Mouse (Mus musculus) heart, postnatal 25 days (tissue): ENCODE data around the gene Olfr1459. TPM values are rescaled to one million over a fixed set of nuclear protein-coding genes. Genes with fewer than 3 reads are reported as not detected.

ENCODE experiments used
- DNase-seq: peaks from one replicate; pipeline ENCODE4 v3.0.0; 2022; ENCODE audit warnings: low spot score
- intact Hi-C: fragments of 180-260 bp; cut with DNase I; formaldehyde crosslinking; loops from one replicate; pipeline ENCODE4 v1.15.1; 2025
- total RNA-seq, 2 experiments: library from RNA; stranded (reverse); gene quantifications; 2 replicates each; pipeline ENCODE4 v1.2.3; 2021

Olfr1459 gene
- under 1 TPM in 1 of 2 experiments, not detected in 1; 0.05 TPM for total RNA-seq

DNA sequence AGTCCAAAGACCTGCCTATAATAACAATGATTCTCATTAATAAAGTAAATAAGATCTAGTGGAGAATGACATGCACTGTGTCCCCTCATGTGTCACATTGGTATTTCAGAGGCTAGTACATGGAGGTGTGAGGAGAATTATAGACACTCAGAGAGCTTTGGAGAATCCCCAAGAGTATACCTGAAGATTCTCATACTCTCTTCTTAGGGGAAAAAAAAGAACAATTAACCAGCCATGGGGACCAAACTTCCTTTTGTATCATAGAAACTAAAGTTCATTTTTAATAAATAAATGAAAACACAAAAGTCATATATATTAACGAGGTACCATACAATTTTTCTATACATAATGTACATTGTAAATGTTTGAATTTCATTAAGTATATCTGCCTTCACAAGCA lies at the start of gene Olfr1459:
Gene Olfr1459, minus strand, starts transcription at position 101 of the 400 bp plus-strand sequence.
- intact Hi-C loops = no loop called here
- DNase-seq = no peak

DNA sequence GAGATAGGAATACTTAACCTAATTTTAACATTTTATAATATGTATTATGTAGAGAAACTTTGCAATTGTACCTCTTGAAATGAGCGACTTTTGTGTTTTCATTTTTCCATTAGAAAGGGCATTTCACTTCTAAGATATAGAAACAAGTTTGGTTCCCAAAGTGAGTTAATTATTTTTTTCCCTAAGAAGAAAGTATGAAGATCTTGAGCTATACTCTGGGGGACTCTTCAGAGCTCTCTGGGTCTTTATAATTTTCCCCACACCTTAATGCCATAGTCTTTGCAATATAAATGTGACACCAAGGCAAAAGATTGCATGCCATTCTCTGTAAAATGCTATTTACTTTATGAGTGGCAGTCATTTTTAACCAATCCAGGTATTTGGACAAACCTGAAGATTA lies 36.1 kb upstream of the Olfr1459 start, which contains the start of gene Olfr1462:
Gene Olfr1462, plus strand, starts transcription at position 301 of the 400 bp plus-strand sequence.
- intact Hi-C loops = no loop called here
- DNase-seq = no peak

DNA sequence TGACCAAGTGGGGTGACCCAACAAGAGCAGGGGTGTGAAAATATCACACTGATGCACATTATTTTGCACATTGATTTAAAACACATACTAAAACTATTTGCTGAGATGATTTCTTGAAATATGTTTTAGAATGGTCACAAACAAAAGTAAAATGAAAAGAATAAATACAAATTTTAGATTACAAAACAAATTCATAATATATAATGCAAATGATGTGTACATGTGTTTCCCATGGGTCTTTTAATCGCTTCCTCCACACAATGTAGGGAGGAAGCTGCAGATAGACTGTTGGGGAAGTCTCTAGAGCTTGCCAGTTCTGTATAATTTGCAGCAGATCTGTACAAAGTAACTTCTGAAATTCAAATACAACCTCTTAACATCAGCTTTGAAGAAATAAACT lies 13.4 kb upstream of the Olfr1459 start, which contains the start of gene Olfr1461:
Gene Olfr1461, plus strand, starts transcription at position 301 of the 400 bp plus-strand sequence.
- intact Hi-C loops = no loop called here
- no peak for DNase-seq

DNA sequence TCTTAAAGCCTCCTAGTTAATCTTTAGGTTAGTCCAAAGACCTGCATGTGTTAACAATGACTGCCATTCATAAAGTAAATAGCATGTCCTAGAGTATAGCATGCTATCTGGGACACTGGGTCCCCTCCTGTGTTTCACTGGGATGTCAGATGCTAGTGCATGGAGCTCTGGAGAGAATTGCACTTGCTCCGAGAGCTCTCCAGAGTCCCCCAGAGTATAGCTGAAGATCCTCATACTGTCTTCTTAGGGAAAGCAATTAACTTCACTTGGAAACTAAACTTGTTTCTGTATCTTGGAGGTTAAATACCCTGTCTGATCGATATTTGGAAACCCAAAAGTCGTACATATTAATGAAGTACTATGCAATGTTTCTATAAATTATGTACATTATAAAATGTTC lies 42.7 kb downstream of the Olfr1459 start, which contains the start of gene Olfr1458:
Gene Olfr1458, minus strand, starts transcription at position 101 of the 400 bp plus-strand sequence.
- intact Hi-C loops = no loop called here
- no peak for DNase-seq

DNA sequence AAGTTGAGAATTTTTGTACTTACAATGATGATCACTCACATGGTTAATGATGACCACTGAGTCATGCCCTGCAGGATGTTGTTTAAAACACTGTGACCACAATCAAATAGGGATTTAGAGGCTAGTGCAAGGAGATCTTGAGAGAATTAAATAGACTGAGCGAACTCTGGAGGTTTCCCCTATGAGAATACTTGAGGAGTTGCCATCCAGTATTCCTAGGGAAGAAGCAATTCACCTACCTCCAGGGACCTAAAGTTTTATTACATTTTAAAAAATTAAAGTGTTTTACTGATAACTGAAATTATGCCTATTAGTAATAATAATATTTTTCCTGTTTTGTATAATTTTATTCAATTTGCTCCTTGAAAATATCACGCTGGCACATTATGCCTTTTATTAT lies 51.6 kb downstream of the Olfr1459 start, which contains the start of gene Olfr1457:
Gene Olfr1457, minus strand, starts transcription at position 101 of the 400 bp plus-strand sequence.
- intact Hi-C loops = no loop called here
- DNase-seq = no peak

DNA sequence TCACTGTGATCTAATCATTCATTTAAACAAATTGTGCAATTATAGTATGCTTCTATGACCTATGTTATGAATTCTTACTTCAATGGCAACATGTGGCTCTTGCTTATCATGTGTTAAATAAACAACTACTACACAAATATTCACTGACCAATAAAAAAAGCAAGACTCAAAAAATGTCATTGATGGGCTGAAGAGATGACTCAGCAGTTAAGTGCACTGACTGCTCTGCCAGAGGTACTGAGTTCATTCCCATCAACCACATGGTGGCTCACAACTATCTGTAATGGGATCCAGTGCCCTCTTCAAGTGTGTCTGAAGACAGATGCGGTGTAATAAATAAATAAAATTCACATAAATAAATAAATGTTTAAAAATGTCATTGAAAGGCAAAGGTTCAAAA lies 55.4 kb downstream of the Olfr1459 start:
- intact Hi-C loops = no loop called here
- DNase-seq = no peak

Other genes with a start within 250 kb of the Olfr1459 start
- not detected for gene Olfr1447, start 245.8 kb downstream of the Olfr1459 start, total RNA-seq
- not detected for gene Olfr1448, start 225.1 kb downstream of the Olfr1459 start, total RNA-seq
- not detected for gene Olfr1449, start 218.7 kb downstream of the Olfr1459 start, total RNA-seq
- not detected for gene Olfr1450, start 199.3 kb downstream of the Olfr1459 start, total RNA-seq
- not detected for gene Olfr1451, start 154.5 kb downstream of the Olfr1459 start, total RNA-seq
- not detected for gene Olfr1453, start 121.2 kb downstream of the Olfr1459 start, total RNA-seq
- gene Olfr1454, start 88.9 kb downstream of the Olfr1459 start, total RNA-seq = not detected
- gene Olfr1457, start 51.7 kb downstream of the Olfr1459 start, total RNA-seq = not detected
- gene Olfr1458, start 42.8 kb downstream of the Olfr1459 start, total RNA-seq = not detected
- gene Olfr1461, start 13.5 kb upstream of the Olfr1459 start, total RNA-seq = not detected
- not detected for gene Olfr1462, start 36.2 kb upstream of the Olfr1459 start, total RNA-seq
- not detected for gene Olfr1463, start 81.8 kb upstream of the Olfr1459 start, total RNA-seq
- not detected for gene Olfr1465, start 166.0 kb upstream of the Olfr1459 start, total RNA-seq
- gene Olfr1466, start 189.3 kb upstream of the Olfr1459 start, total RNA-seq = not detected
- not detected for gene Olfr1467, start 212.7 kb upstream of the Olfr1459 start, total RNA-seq